Mouse (Mus musculus) embryonic facial prominence, embryonic 15.5 days (tissue): Measurements from ENCODE around the gene Olfr395. TPM values are rescaled to one million over a fixed set of nuclear protein-coding genes. Genes with fewer than 3 reads are reported as not detected.
"Not testable (repeated sequence)": the region's sequence is repeated elsewhere in the genome, so short reads cannot be mapped to it uniquely, and the experiment has no call there.

Experiments
- ATAC-seq: fragments of 200-750 bp; cut with Nextera tagmentation; 2 replicates; pipeline ENCODE4 v1.8.0; 2017; ENCODE audit warnings: low read depth, moderate TSS enrichment; ENCODE audit not compliant: insufficient number of reproducible peaks, low FRiP score, low TSS enrichment
- H3K27ac ChIP-seq: fragments of 300-500 bp; sonication (generic); replicated peaks from 2 replicates; pipeline ENCODE4 v1.5.1; 2015; ENCODE audit warnings: mild to moderate bottlenecking, inconsistent platforms
- H3K27me3 ChIP-seq: fragments of 300-500 bp; sonication (generic); 2 replicates; pipeline ENCODE4 v1.6.1; 2015; ENCODE audit warnings: inconsistent platforms
- H3K36me3 ChIP-seq: fragments of 300-500 bp; sonication (generic); 2 replicates; pipeline ENCODE4 v1.6.1; 2015; ENCODE audit warnings: mild to moderate bottlenecking, inconsistent platforms
- H3K4me1 ChIP-seq: fragments of 300-500 bp; sonication (generic); 2 replicates; pipeline ENCODE4 v1.6.1; 2015; ENCODE audit warnings: inconsistent platforms
- H3K4me2 ChIP-seq: fragments of 300-500 bp; sonication (generic); replicated peaks from 2 replicates; pipeline ENCODE4 v1.6.1; 2015; ENCODE audit warnings: mild to moderate bottlenecking, inconsistent platforms
- H3K4me3 ChIP-seq: fragments of 300-500 bp; sonication (generic); replicated peaks from 2 replicates; pipeline ENCODE4 v1.5.1; 2015; ENCODE audit warnings: mild to moderate bottlenecking, inconsistent platforms
- H3K9ac ChIP-seq: fragments of 300-500 bp; sonication (generic); 2 replicates; pipeline ENCODE4 v1.6.1; 2015; ENCODE audit warnings: inconsistent platforms
- H3K9me3 ChIP-seq: fragments of 300-500 bp; sonication (generic); replicated peaks from 2 replicates; pipeline ENCODE4 v1.6.1; 2016; ENCODE audit warnings: inconsistent platforms
- WGBS: fragments of 180-500 bp; shearing (Covaris S2); methylation state at CpG from one replicate; pipeline ENCODE4 v1.1.7; 2015; 5-methylcytosine and 5-hydroxymethylcytosine counted together
- polyA plus RNA-seq: library from polyadenylated mRNA; unstranded; fragments of >200 nt; fragmentation: Nextera tagmentation; extraction: Ambion mirVana; gene quantifications from 2 replicates; pipeline ENCODE4 v1.2.1, GENCODE M21; 2015

Olfr395 gene
- 0.29 TPM in 1 of 2 replicates, not detected in the other for polyA plus RNA-seq

DNA sequence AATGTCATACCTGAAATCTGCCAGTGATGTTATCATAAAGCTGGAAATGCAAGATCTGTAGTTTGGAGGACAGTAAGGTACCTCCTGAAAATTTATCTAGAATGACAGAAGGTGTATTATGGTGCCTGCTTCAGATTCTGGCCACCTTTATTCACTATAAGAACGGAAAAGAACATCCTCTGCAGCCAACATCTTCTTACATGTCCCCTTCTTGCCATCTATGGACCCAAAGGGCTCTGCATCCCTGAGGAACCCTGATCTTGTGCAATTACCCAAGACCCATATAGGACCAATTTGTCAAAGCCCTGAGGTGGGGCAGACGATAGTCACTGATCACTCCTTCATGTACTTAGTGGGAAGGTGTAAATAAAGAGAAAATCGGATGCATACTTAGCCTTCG lies at the start of gene Olfr395:
Gene Olfr395, minus strand, starts transcription at position 101 of the 400 bp plus-strand sequence.
- ATAC-seq, H3K9ac ChIP-seq, H3K4me2 ChIP-seq, H3K36me3 ChIP-seq, H3K4me3 ChIP-seq, H3K4me1 ChIP-seq, H3K27me3 ChIP-seq, H3K9me3 ChIP-seq, H3K27ac ChIP-seq: not testable (repeated sequence)
- 74% methylated on average over 4 of the region's 4 CpGs for WGBS

DNA sequence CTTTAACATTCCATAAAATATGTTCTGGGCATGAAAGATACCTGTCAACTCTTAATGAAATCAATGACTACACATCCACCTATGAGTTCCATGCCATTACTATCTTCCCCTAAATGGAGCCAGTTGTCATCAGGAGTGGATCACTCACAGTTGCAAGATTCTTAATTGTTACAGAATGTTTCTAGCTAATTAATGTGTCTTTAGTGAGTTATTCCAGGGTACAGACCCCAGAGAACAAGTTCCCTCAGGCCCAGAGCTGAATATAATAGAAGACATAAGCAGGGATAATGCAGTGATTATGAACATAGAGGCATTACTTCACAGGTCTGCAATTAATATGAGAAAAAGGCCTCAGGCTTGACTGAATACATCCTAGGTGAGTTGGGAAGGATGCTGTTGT lies 27.3 kb upstream of the Olfr395 start, which contains the start of gene Olfr23:
Gene Olfr23, plus strand, starts transcription at position 301 of the 400 bp plus-strand sequence.
- H3K4me3 ChIP-seq: no peak within 1 kb of the TSS
- H3K9ac ChIP-seq: no peak within 1 kb of the TSS
- H3K4me1 ChIP-seq: no peaks in the 10 kb centered on the region
- H3K36me3 ChIP-seq: no peaks in the 10 kb centered on the region
- H3K4me2 ChIP-seq: no peak within 1 kb of the TSS
- no peak for ATAC-seq
- H3K9me3 ChIP-seq: no peaks in the 10 kb centered on the region
- H3K27me3 ChIP-seq: no peaks in the 10 kb centered on the region
- H3K27ac ChIP-seq: no peak within 1 kb of the TSS

DNA sequence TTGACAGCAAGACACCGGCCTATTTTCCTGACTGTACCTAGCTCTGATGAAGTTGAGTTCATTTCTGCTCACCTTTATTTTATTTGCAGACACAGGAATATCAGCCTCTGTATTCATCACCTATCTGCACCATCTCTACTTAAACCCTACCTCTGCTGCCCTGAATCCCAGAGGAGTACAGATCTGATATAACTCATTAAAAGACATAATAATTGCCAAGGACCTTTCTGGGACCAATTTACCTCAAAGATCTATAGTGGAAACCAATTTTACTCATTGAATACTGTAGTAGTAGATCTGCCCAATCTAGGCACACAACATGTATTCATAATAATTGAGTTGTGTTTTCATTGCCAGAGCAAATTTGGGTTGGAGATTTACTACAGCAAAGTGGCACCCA lies 18.4 kb downstream of the Olfr395 start, which contains the start of gene Olfr394:
Gene Olfr394, minus strand, starts transcription at position 101 of the 400 bp plus-strand sequence.
- H3K4me2 ChIP-seq: no peak within 1 kb of the TSS
- 74% methylated on average over 1 of the region's 1 CpGs for WGBS
- no peak within 1 kb of the TSS for H3K4me3 ChIP-seq
- H3K36me3 ChIP-seq: no peaks in the 10 kb centered on the region
- no peaks in the 10 kb centered on the region for H3K4me1 ChIP-seq
- ATAC-seq: no peak
- H3K9me3 ChIP-seq: no peaks in the 10 kb centered on the region
- no peak within 1 kb of the TSS for H3K9ac ChIP-seq
- no peaks in the 10 kb centered on the region for H3K27me3 ChIP-seq
- H3K27ac ChIP-seq: no peak within 1 kb of the TSS

Other genes with a start within 250 kb of the Olfr395 start
- not detected in 2 replicates for gene Zfp735, start 220.5 kb downstream of the Olfr395 start, polyA plus RNA-seq
- gene Olfr389, start 128.6 kb downstream of the Olfr395 start, polyA plus RNA-seq: not detected in 2 replicates
- gene Olfr390, start 126.3 kb downstream of the Olfr395 start, polyA plus RNA-seq: 0.05 TPM in 1 of 2 replicates, not detected in the other
- not detected in 2 replicates for gene Olfr391-ps, start 106.2 kb downstream of the Olfr395 start, polyA plus RNA-seq
- 0.04 and 0.05 TPM in 2 replicates for gene Olfr392, start 92.2 kb downstream of the Olfr395 start, polyA plus RNA-seq
- 0.25 TPM in 1 of 2 replicates, not detected in the other for gene Olfr393, start 57.8 kb downstream of the Olfr395 start, polyA plus RNA-seq
- gene Olfr394, start 18.5 kb downstream of the Olfr395 start, polyA plus RNA-seq: not detected in 2 replicates
- 0.11 and 0.44 TPM in 2 replicates for gene Olfr23, start 27.4 kb upstream of the Olfr395 start, polyA plus RNA-seq
- 0.04 TPM in 1 of 2 replicates, not detected in the other for gene Olfr397, start 51.5 kb upstream of the Olfr395 start, polyA plus RNA-seq
- gene Olfr398, start 81.1 kb upstream of the Olfr395 start, polyA plus RNA-seq: not detected in 2 replicates
- 0.13 and 0.24 TPM in 2 replicates for gene Olfr139, start 147.3 kb upstream of the Olfr395 start, polyA plus RNA-seq
- gene Olfr399, start 147.3 kb upstream of the Olfr395 start, polyA plus RNA-seq: 0.18 and 0.57 TPM in 2 replicates
- gene Zfp616, start 160.7 kb upstream of the Olfr395 start, polyA plus RNA-seq: not detected in 2 replicates
- gene Olfr401, start 204.4 kb upstream of the Olfr395 start, polyA plus RNA-seq: not detected in 2 replicates
- gene Olfr402, start 244.2 kb upstream of the Olfr395 start, polyA plus RNA-seq: 0.05 TPM in 1 of 2 replicates, not detected in the other